Mouse (Mus musculus) kidney, adult 8-10 months (tissue): Measurements from ENCODE around the gene Ces4a.
A peak's percentile ranks its signal among the peaks of the same experiment; 100 is the strongest.
"Not testable (repeated sequence)": the region's sequence is repeated elsewhere in the genome, so short reads cannot be mapped to it uniquely, and the experiment has no call there.

Experiments used
- DNase-seq, 2 experiments: peaks; one replicate each; pipeline ENCODE4 v3.0.0; 2022

The Ces4a gene

DNA sequence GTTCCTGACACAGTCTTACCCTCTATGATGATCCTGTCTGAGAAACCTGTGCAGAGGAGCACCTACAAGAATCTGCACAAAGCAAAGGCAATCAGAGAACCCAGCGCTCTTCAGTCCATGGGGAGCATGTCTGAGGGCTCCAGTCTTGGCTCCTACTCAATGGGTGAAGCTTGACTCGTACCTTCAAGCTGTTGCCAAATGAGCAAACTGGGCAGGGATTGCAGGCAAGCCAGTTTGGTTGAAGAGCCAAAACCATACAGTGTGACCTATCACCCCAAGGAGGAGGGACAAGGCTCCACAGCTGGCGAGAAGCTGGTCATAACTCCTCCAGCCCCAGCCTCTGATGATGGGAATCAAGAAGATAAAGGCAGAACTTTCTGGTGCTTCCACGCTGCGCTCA is at the start of gene Ces4a:
Gene Ces4a (plus strand): TSS at position 292 of the 400 bp plus-strand sequence.
- DNase-seq = no peak

DNA sequence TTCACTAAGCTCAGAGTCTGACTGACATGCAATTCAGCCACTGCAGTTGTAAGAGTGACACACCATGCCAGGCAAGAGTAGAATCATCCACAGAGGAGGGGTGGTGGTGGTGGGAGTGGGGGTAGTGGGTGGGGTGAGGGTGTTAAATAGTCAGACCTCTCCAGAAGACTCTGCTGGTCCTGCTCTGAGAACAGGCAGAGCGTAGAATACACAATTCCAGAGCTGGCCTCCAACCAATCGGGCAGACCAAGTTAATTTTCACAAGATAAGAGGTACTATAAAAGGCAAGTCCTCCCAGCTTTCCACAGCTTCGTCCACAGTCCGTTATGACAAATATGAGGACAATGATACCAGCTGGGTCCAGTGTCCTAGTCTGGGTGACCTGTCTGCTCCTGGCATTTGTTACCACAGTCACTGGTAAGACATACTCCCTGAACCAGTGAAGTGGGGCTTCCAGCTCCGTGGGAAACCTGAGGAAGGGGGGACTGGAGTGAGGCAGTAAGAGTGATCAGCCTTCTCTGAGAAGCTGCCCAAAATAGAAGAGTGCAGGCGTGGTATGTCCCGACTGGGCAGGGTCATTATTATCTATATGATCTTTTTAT is 48.0 kb upstream of the Ces4a start, which contains the start of gene Ces3b:
Gene Ces3b (plus strand): TSS at position 305 of the 602 bp plus-strand sequence.
- DNase-seq = no peak

DNA sequence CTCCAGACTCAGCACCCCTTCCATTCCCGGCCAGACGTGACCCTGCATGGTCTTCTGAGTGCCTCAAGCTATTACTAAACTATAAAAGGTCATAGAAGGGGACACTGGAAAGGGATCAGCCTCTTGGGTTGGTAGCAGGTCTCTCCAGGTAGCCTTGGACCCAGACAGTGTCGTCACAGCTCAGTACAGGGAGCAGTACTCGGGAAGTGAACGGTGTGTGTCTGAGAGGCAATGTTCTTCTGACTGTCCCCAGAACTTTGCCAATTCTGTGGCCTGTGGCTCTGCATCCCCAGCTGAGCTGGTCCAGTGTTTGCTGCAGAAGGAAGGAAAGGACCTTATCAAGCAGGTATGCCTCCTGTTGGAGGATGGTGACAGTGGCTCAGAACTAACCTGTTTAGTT is 43.4 kb upstream of the Ces4a start:
- not testable (repeated sequence) for DNase-seq

DNA sequence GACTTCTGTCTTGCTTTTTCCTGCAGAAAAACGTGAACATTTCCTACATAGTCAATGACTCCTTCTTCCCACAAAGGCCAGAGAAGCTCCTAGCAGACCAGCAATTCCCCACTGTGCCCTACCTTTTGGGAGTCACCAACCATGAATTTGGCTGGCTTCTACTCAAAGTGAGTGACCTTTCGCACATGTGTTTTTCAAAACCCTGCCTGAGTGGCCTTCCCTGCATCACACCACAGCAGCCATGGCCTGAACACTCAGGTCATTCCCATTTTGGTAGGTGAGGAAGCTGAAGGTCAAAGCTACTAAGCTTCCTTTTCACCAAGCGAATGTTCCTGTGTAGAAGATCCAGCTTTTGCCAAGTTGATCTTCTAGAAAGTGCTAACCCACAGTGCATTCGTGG is 43.0 kb upstream of the Ces4a start:
- no peak for DNase-seq

DNA sequence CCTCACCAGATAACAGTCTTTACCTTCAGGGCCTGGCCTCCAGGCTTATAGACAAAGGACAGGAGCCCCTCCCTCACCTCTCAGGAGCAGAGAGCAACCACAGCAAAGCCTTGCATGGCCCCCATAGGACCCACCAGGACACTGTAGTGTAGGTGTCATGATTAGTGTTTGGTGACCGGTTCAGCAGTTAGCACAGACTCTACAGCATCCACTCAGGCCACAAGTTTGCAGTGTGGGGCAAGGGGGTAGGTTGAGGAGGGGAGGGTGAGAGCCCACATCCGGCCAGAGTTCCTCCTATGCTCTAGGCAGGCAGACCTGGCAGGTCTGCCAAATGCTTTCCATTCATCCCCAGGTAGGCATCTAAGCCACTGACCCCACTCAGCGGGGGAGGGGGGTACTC is 37.6 kb upstream of the Ces4a start:
- DNase-seq = no peak

DNA sequence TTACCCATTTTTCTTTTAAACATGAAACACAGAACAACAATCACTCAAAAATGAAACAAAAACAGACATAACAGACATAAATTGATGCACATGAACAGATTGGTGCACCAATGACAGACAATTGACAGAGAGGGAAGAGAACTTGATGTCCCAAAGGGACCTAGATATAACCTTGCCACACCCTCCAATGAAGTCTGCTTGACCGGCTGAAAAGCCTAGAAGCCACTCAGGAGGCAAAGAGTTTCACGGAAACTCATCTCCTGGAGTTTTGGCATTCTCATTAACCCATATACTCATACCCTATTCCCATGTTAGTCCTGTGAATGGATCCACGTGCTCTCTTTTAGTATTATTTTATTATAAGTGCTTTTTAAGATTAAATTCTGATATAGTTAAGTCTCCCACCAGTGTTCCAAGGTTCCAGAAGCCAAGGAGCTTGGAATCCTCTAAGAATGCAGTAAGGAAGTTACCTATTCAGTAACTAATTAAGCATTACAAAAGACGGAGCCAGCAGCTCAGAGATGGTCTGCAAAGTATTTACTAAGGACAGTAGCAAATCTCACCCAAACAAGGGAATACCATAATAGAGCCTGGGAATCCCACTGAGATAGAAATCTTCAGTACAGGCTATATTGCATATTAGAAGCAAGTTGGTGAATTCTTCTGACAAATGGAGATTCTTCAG is 29.4 kb upstream of the Ces4a start:
- DNase-seq = peak in 1 of 2 experiments; percentile 19

DNA sequence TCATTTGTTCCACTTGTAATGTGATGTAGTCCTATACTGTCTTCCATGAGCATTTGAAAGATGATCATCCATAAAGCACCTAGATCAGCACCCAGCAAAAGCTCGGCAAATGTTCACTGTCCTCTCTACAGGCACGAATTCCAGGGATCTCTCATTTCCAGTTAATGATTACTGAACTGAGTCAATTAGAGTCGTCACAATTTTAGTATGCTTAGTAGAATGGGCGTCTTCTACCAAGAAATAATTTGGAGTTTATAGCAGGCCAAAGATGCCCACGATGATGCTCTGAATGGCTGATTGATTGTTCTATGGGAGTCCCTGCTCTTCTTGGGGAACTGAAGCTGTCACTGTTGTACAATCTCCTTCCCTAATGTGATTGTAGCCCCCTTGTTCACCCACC is 27.9 kb upstream of the Ces4a start:
- peak in 1 of 2 experiments; percentile 25 for DNase-seq

DNA sequence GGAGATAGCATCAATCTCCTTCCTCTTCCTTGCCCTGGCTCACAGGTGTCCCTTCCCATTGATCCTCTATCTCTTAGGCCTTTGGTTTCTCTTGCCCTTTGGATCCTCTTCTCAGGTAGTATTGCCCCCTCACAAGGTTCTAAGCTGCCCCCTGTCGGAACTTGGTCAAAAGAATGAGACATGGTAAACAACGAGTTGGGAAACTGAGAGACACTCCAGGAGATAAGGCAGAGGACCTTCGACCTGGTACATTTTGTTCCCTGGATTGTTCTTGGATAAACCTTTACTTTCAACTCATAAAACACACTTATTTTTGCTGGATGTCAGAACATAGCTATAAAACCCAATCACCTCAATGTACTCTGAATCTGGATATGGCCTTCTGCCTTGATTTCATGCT is 27.4 kb upstream of the Ces4a start:
- DNase-seq = no peak

DNA sequence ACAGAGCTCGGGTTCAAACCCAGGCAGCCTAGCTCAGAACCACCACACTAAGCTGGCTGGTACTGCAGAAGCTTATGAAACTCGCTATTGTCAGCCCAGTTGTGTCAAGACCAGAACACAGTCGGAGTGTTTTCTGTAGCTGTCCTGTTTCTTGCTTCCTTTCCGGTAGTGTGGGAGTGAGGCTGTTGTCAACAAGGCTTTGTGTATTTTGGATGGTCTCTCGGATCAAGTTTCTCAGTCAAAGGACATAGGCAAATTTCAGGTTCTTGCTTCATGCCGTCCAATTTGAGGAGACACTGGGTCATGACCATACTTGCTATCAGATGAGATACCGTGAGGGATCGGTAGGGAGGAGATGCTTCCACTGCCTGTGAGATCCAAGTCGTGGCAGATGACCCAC is 1.7 kb upstream of the Ces4a start:
- no peak for DNase-seq

DNA sequence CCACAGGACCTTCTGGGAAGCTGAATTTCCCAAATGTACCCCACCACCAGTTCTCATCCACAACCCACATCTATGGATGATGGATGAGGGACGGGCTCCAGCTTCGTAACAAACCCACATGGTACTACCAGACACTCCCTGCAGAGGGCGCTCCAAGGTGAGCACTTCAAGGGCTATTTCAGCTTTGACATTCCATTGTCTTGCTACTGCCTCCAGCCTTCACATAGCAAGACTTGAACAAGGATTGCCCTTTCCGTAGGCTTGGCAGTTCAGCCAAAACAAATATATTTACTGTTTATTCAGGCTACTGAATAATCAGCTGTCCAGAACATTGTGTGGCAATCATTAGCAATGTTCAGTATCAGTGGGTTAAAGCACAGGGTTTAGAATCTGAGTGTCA is 6.8 kb downstream of the Ces4a start:
- DNase-seq = peak; percentile 70 to 89

DNA sequence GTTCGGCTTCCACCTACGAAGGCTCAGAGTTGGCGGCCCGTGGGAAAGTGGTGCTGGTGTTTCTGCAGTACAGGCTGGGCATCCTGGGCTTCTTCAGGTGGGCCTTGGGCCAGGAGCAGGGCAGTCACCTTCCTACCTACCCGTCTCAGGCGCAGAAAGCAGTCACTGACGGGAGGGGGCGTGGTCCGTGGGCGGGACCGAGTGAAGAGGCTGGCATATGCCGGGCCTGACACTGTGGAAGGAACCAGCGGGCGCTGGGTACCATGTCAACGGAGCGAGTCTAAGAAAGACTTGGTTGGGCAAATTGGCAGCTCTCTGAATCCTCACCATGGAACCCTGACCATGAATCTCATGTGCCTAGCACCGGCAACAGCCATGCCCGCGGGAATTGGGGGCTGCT is 10.8 kb downstream of the Ces4a start:
- DNase-seq = no peak

DNA sequence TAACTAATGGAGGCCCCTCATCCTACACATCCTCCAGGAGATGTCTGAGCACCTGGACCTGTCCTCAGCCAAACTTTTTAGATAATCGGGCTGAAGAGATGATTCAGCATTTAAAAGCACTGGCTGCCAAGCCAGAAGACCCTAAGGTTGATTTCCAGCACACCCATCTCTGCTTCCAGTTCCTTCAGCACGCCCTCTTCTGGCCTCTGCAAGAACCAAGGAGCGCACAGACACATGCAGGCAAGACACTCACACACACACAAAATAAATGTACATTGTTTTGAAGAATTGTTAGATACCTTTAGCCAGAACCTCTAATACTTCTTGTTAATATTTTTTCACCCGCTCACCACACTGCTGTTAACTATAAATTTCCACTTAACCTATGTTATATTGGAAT is 20.1 kb downstream of the Ces4a start:
- no peak for DNase-seq

DNA sequence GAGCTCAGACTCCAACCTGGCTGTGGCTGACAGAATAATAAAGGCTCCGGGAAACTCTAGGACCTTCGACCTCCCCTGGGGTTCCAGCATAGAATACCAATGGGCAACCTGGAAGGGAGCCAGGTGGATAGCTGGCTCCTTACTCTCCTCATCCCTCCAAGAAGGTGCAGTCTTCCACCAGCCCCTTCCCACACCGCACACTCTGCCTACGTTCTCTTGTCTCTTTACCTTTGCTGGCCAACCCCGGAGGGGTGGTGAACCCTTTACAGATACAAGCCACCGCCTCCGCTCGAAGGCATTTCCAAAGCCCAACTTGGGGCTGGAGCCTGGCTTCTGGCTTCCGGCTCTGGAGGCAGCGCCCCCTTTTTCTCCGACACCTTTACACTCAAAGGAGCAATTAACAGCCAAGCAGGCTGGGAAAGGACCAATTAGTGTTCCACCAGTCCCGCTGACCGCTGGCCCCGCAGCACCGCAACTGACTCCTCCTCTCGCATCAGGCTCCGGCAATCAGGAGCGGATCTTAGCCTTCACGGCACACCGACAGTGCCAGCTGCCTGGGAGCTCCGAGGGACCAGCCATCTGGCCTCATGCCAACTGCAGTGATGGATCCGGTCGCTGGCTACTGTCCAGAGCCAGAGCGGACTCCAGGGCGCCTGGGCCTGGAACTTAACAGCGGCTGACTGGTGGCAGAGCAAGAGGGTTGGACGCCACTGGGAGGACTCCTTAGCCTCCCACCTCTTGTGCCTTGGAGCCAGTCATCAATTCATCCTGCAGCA is 21.2 kb downstream of the Ces4a start:
- DNase-seq = peak; percentile 85 to 86

DNA sequence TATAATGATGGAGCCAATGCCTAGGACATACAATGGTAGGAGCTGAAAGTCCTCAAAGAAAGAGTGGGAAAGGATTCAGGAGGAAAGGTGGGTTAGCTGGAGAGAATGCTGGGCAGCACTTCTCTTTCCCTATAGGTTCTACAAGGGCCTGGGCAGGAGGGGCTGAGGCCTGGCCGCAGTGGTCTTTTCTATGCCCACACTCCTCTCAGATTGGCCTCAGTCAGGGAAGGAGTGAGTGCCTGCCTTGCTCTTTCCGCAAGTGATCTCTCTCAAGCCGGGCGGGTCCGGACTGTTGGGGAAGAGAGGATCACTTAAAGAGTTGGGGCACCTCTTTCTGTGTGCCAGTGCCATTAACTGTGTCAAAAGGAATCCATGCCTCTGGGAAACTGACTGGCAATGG is 22.7 kb downstream of the Ces4a start:
- no peak for DNase-seq

DNA sequence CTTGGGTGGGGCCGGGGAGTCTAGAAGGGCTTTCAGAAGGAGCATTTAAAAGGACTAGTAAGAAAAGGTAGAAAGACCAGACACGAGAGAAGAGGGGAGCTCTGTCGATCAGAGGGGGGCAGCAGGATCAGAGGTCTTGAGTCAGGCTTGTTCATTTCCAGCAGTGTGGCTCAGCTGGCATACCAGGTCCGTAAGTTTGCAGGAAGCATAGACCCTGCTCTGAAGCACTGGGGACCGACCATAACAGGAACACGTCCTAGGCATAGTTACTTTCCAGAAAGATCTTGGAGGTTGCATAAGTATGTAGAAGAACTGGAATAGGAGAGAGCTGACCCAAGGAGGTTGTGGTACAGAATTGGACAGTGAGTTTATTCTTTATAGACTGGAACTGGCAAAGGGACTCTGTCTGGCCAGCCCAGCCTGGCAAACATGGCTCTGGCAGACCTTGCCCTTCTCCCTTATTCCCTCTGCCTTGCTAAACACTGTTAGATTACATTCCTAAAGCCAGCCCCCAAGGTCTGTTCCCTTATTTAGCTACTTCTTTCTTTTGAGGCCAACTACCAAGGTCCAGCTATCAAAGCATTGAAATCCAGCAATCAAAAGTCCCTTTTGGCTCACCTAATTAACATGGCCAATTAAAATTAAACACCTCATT is 23.6 kb downstream of the Ces4a start:
- DNase-seq = no peak

DNA sequence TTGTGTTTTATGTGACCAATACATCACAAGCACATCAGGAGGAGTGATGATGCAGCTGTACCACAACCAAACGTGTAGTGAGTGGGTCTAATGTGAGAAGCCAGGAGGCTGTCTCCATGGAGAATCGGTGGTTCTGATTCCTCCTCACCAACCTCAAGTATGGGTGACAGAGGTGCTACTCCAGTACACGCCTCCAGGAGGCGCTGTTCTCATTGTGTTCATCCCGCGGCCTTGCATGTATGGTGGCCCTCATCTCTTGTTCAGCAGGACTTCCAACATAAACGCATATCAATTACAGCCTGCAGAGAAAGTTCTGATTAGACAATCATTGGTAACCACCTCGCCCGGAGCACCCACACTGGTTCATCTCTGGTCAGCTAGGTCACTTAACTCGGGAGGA is 26.0 kb downstream of the Ces4a start:
- DNase-seq = peak in 1 of 2 experiments; percentile 31

DNA sequence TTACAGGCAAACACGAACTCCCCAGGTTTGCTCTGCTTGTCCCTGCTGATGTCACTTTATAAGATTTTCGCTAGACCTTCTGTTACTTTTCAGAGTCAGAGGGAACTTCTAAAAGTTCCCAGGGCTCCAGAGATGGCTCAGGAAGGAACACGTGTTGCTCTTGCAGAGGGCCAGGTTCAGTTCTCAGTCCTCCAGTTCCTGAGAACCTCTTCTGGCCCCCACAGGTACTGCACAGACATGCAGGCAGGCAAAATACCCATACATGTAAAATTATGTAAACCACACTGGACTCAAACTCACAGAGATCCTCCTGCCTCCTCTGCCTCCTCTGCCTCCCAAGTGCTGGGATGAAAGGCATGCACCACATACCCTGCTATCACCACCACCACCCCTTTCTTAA is 26.5 kb downstream of the Ces4a start:
- no peak for DNase-seq

DNA sequence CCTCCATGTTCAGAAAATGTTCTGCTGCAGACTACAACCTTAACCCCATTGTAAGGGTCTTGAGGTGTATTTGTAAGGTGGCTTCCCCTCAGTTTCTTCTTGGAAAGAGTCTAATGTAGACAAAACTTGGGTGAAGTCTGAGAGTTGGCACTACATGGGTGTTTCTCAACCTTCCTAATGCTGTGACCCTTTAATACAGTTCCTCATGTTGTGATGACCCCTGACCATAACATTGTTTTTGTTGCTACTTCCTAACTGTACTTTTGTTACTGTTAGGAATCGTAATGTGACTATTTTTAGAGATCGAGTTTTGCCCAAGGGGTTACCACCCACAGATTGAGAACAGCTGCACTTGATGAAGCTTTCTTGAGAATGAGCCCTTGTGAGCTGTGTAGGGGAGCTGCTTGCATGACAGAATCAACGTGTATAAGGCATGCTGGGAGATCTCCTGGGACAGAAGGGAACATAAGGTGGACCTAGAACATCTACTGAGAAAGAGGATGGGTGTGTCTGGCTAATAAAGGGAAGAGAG is 29.6 kb downstream of the Ces4a start:
- DNase-seq = no peak

DNA sequence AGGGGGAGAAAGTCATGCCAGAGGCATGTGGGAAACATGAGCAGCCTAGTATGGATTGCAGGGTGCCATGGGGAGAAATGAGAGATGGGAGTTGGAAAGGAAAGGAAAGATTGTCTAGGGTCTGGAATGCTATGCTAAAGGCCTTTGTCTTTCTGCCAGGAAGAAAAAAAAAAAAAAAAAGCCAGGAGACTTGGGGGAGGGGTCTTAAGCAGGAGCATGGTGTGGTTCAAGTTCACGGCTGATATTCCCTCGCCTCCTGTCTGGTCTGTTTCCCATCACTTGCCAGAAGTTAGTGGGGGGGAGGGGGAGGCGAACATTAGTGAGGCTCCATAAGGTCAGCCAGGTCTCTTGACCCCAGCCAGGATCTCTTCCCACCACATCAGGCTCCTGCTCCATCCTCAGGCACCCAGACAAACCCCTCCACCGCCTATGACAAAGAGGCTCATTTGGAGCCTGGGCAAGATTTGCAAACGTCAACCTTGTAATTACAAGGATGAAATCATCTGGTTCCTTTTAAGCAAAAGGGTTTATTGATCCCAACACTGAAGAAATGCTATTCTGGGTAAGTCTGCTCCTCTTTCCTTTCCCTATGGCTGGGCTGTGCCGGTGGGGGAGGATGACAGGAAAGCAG is 32.8 kb downstream of the Ces4a start:
- DNase-seq = no peak

DNA sequence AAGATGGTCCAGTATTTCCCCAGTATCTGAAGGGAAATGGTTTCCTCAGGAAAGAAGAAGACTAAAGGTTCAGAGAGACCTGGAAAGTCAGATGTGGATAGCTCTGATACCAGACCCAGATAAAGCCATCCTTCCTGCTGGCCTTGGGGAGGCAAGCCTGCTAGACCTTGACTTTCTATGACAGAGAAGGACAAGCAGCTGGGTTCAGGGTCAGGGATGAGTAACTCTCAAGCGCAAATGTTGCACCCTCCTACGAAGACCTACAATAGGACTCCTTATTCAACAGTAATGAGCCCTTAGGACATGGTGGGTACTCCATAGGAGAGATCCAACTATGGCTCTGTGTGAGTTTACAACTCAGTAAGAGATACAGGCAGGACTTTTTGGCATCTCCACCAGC is 33.6 kb downstream of the Ces4a start:
- DNase-seq = no peak

DNA sequence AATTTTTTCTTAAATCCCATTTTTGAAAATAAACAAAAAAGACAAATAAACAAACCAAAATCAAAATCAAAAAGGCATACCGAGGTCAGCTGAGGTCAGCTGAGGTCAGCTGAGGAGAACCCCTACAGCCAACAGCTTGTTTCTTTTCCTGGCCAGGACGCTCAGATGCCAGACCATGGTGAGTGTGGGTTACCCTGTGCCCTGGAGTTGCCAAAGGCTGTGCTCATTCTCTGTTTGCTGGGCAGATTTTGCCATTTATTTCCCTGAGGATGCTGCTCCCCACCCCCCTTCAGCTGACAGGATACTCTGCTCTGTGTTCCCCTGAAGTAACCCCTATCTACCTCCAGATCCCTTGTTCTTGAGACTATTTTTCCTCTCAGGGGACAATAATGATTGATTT is 35.5 kb downstream of the Ces4a start:
- DNase-seq = no peak

DNA sequence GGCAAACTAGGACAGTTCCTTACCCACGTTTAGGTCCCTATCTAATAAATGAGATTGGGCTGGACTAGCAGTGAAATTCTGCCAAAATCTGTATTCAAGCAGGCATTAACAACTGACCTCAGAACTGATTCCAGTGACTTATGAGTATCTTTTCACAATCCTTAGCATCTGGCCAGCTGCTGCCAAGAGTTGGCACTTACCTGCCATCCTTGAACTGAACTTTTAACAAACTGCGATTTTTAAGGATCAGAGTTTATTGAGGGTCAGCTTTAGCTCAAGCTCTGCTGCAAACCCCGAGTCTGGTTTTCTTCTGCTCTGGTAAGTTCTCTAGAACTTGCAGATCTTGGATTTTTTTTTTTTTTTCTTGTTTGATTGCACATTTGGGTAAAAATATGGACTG is 38.0 kb downstream of the Ces4a start:
- DNase-seq = no peak

DNA sequence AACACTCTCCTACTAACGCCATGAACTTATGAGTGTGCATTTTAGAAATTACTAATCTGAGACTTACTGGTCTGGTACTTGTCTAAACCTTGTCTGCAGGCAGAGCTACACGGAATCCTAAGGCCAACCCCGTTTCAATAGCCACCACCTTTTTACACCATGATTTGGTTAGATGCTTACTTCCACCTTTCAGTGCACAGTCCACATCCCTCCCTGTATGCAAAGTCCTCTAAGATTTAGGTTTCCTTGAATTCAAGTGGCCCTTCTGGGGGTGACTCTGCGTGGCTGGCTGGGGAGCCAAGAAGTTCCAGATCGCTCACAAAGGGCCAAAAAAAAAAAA is 38.4 kb downstream of the Ces4a start:
- no peak for DNase-seq
